Comparison of ENCODE assay signal across 11 mouse cellular contexts in genomic region chr7:49504297-49504696, GRCm38 (mm10).
DNase-seq lines count a peak whose midpoint lies in the region; ATAC-seq and TF ChIP-seq lines count a peak whose summit lies in the region.
"Had no signal": no experiment of that assay in that cellular context is flagged by ENCODE, and none has a peak within 500 bp of the region (broad histone marks: within the 10 kb centered on the region; RNA-seq: fewer than 3 reads in every experiment).

No protein-coding gene starts in this region.

- no peak overlapping the region for H3K9ac ChIP-seq in intestine, embryonic 16.5 days (ENCODE audit: low read depth, low read length)
- no peak overlapping the region for H3K9ac ChIP-seq in intestine, postnatal 0 days (ENCODE audit: low read depth, low read length)
- H3K9ac ChIP-seq in liver, embryonic 11.5 days (ENCODE audit: low read depth, low read length) = no peak overlapping the region
- H3K9ac ChIP-seq in neural tube, embryonic 14.5 days (replicated peaks; ENCODE audit: low read depth, low read length) = no peak overlapping the region
- H3K9ac ChIP-seq: embryonic facial prominence, embryonic 13.5 days had no signal

- no peaks in the 10 kb centered on the region for H3K27me3 ChIP-seq in intestine, embryonic 16.5 days (replicated peaks; ENCODE audit: control insufficient read depth, insufficient read depth, low read length)
- H3K27me3 ChIP-seq in intestine, postnatal 0 days (replicated peaks; ENCODE audit: control insufficient read depth, insufficient read depth, low read length) = no peaks in the 10 kb centered on the region
- H3K27me3 ChIP-seq in hindbrain, embryonic 10.5 days (ENCODE audit: insufficient read depth, poor library complexity, severe bottlenecking) = no peaks in the 10 kb centered on the region; the same call in 1 of the 2 replicates
- H3K27me3 ChIP-seq in liver, embryonic 11.5 days (replicated peaks; ENCODE audit: control insufficient read depth, insufficient read depth, low read length) = no peaks in the 10 kb centered on the region
- no peaks in the 10 kb centered on the region for H3K27me3 ChIP-seq in neural tube, embryonic 14.5 days (ENCODE audit: control insufficient read depth, insufficient read depth, low read length)
- H3K27me3 ChIP-seq: embryonic facial prominence, embryonic 13.5 days had no signal

- no peak overlapping the region for H3K4me3 ChIP-seq in intestine, embryonic 16.5 days (ENCODE audit: low read length)
- no peak overlapping the region for H3K4me3 ChIP-seq in intestine, postnatal 0 days (ENCODE audit: low read depth, low read length)
- no peak overlapping the region for H3K4me3 ChIP-seq in hindbrain, embryonic 10.5 days
- no peak overlapping the region for H3K4me3 ChIP-seq in liver, embryonic 11.5 days (ENCODE audit: low read depth, low read length)
- no peak overlapping the region for H3K4me3 ChIP-seq in neural tube, embryonic 14.5 days (ENCODE audit: low read depth, low read length)
- H3K4me3 ChIP-seq: embryonic facial prominence, embryonic 13.5 days had no signal

- H3K4me2 ChIP-seq in intestine, embryonic 16.5 days (ENCODE audit: low read depth, low read length) = no peak overlapping the region
- no peak overlapping the region for H3K4me2 ChIP-seq in intestine, postnatal 0 days (replicated peaks; ENCODE audit: low read depth)
- H3K4me2 ChIP-seq in liver, embryonic 11.5 days = no peak overlapping the region
- no peak overlapping the region for H3K4me2 ChIP-seq in neural tube, embryonic 14.5 days (ENCODE audit: low read depth, low read length)
- H3K4me2 ChIP-seq: embryonic facial prominence, embryonic 13.5 days had no signal

- H3K4me1 ChIP-seq in intestine, embryonic 16.5 days (ENCODE audit: control insufficient read depth, insufficient read depth, low read length) = peaks cover 32% of the 10 kb centered on the region
- H3K4me1 ChIP-seq in intestine, postnatal 0 days (replicated peaks; ENCODE audit: control insufficient read depth, insufficient read depth, low read length) = peaks cover 7% of the 10 kb centered on the region; the same call in 1 of the 2 replicates
- peaks cover 31% of the 10 kb centered on the region for H3K4me1 ChIP-seq in hindbrain, embryonic 10.5 days (replicated peaks)
- peaks cover 16% of the 10 kb centered on the region for H3K4me1 ChIP-seq in liver, embryonic 11.5 days (replicated peaks; ENCODE audit: control insufficient read depth, insufficient read depth, low read length)
- H3K4me1 ChIP-seq in neural tube, embryonic 14.5 days (ENCODE audit: control insufficient read depth, insufficient read depth, low read length) = peaks cover 11% of the 10 kb centered on the region

- TF ChIP-seq CTCF in intestine, postnatal 0 days (IDR thresholded peaks at IDR 0.05; ENCODE audit: low read depth) = no peak

- DNase-seq in hindbrain, embryonic 10.5 days (ENCODE audit: low spot score) = peak; percentile 35
- DNase-seq in liver, embryonic 11.5 days (ENCODE audit: low spot score) = no peak
- DNase-seq in spleen, adult 18-20 months = no peak
- no peak for DNase-seq in Muller cell, postnatal 12 days (ENCODE audit: inconsistent ontology term)
- DNase-seq: gastrocnemius, postnatal 10 days; heart, postnatal 36 days; layer of hippocampus, adult 9-11 months had no signal

- no peaks in the 10 kb centered on the region for H3K36me3 ChIP-seq in intestine, embryonic 16.5 days (ENCODE audit: control insufficient read depth, insufficient read depth, low read length)
- peaks cover 19% of the 10 kb centered on the region; the same call in 1 of the 2 replicates for H3K36me3 ChIP-seq in intestine, postnatal 0 days (ENCODE audit: control insufficient read depth, insufficient read depth)
- peaks cover 12% of the 10 kb centered on the region for H3K36me3 ChIP-seq in hindbrain, embryonic 10.5 days
- no peaks in the 10 kb centered on the region for H3K36me3 ChIP-seq in liver, embryonic 11.5 days (ENCODE audit: control insufficient read depth, insufficient read depth, low read length)
- H3K36me3 ChIP-seq in neural tube, embryonic 14.5 days (ENCODE audit: control insufficient read depth, insufficient read depth, low read length) = no peaks in the 10 kb centered on the region
- H3K36me3 ChIP-seq: embryonic facial prominence, embryonic 13.5 days had no signal

- WGBS in intestine, embryonic 16.5 days = 10% methylated on average over 3 of the region's 3 CpGs
- 15% methylated on average over 3 of the region's 3 CpGs for WGBS in intestine, postnatal 0 days
- 8% methylated on average over 3 of the region's 3 CpGs for WGBS in hindbrain, embryonic 10.5 days
- 34% methylated on average over 3 of the region's 3 CpGs for WGBS in liver, embryonic 11.5 days
- WGBS in neural tube, embryonic 14.5 days = 0% methylated on average over 3 of the region's 3 CpGs

- ATAC-seq in intestine, embryonic 16.5 days = no peak
- no peak for ATAC-seq in intestine, postnatal 0 days
- no peak for ATAC-seq in liver, embryonic 11.5 days (replicated peaks; ENCODE audit: low FRiP score)
- ATAC-seq in neural tube, embryonic 14.5 days (ENCODE audit: low read depth) = peak; percentile 47; the same call in 1 of the 2 replicates

- H3K9me3 ChIP-seq in intestine, embryonic 16.5 days (ENCODE audit: control insufficient read depth, low read length) = no peaks in the 10 kb centered on the region
- no peaks in the 10 kb centered on the region for H3K9me3 ChIP-seq in intestine, postnatal 0 days (ENCODE audit: control insufficient read depth)
- no peaks in the 10 kb centered on the region for H3K9me3 ChIP-seq in hindbrain, embryonic 10.5 days
- no peaks in the 10 kb centered on the region for H3K9me3 ChIP-seq in liver, embryonic 11.5 days (ENCODE audit: control insufficient read depth, low read length)
- no peaks in the 10 kb centered on the region for H3K9me3 ChIP-seq in neural tube, embryonic 14.5 days (ENCODE audit: control insufficient read depth, low read length)
- H3K9me3 ChIP-seq: embryonic facial prominence, embryonic 13.5 days had no signal

- 0 out of 2 replicates have a peak overlapping the region, but pooled peaks have one; percentile 10 for H3K27ac ChIP-seq in intestine, embryonic 16.5 days (ENCODE audit: low read length)
- no peak overlapping the region for H3K27ac ChIP-seq in intestine, postnatal 0 days (ENCODE audit: low read depth, low read length)
- H3K27ac ChIP-seq in hindbrain, embryonic 10.5 days = peak overlapping the region; percentile 72
- H3K27ac ChIP-seq in liver, embryonic 11.5 days (ENCODE audit: low read depth, low read length) = peak overlapping the region; percentile 40
- no peak overlapping the region for H3K27ac ChIP-seq in neural tube, embryonic 14.5 days (ENCODE audit: low read depth, low read length)
- H3K27ac ChIP-seq: embryonic facial prominence, embryonic 13.5 days had no signal

Comparison
In these comparisons a context has a peak if more than half of its experiments do, and no peak if none do; other contexts are left out.
1. H3K27ac ChIP-seq: peak in intestine, embryonic 16.5 days (single experiment), hindbrain, embryonic 10.5 days (single experiment) and liver, embryonic 11.5 days (single experiment); none in intestine, postnatal 0 days (single experiment) and neural tube, embryonic 14.5 days (single experiment).